Mouse (Mus musculus) olfactory bulb, adult 2 months (tissue): ENCODE data around the gene Rbms1. TPM values are rescaled to one million over a fixed set of nuclear protein-coding genes. Genes with fewer than 3 reads are reported as not detected.

Experiments used
- H3K27ac ChIP-seq: fragments of 200-500 bp; 2 replicates; pipeline ENCODE4 v1.5.1; 2012; ENCODE audit warnings: low read depth, low read length; ENCODE audit not compliant: insufficient read depth
- H3K4me1 ChIP-seq: fragments of 200-500 bp; 2 replicates; pipeline ENCODE4 v1.6.1; 2012; ENCODE audit warnings: low read length; ENCODE audit not compliant: control insufficient read depth, insufficient read depth
- H3K4me3 ChIP-seq: fragments of 200-500 bp; 2 replicates; pipeline ENCODE4 v1.5.1; 2012; ENCODE audit warnings: mild to moderate bottlenecking, low read depth, low read length, moderate library complexity; ENCODE audit not compliant: insufficient read depth
- CTCF ChIP-seq: fragments of 200-500 bp; IDR thresholded peaks from 2 replicates; pipeline ENCODE4 v1.5.1; 2012; ENCODE audit warnings: low read depth, mild to moderate bottlenecking, low read length, moderate library complexity; ENCODE audit not compliant: insufficient read depth
- POLR2A ChIP-seq: fragments of 200-500 bp; IDR thresholded peaks from 2 replicates; pipeline ENCODE4 v1.6.1; 2012; ENCODE audit warnings: mild to moderate bottlenecking, low read depth, low read length, moderate library complexity; ENCODE audit not compliant: insufficient read depth
- WGBS: fragments of 180-500 bp; shearing (Covaris S2); methylation state at CpG from one replicate; pipeline ENCODE4 v1.1.7; 2018; 5-methylcytosine and 5-hydroxymethylcytosine counted together
- polyA plus RNA-seq: library from polyadenylated mRNA; stranded (reverse); fragments of >200 nt; gene quantifications from 2 replicates; pipeline ENCODE4 v1.2.4, GENCODE M21; 2012; ENCODE audit warnings: low replicate concordance; ENCODE audit not compliant: missing spikeins, insufficient read depth, insufficient read length

Rbms1 gene
- polyA plus RNA-seq, 1 experiment, result not detected

GRCm38 (mm10) chr2:60882202-60883042 is 80.6 kb downstream of the Rbms1 start:
- TF ChIP-seq CTCF (no peak), POLR2A (no peak)
- peaks cover 4% of the 10 kb centered on the region for H3K4me1 ChIP-seq
- no peak overlapping the region for H3K4me3 ChIP-seq
- 66% methylated on average over 5 of the region's 5 CpGs for WGBS
- H3K27ac ChIP-seq, result no peak overlapping the region

GRCm38 (mm10) chr2:60881571-60882041 is 81.4 kb downstream of the Rbms1 start:
- TF ChIP-seq POLR2A (no peak), CTCF (no peak)
- Histone ChIP-seq H3K4me1 (peaks cover 4% of the 10 kb centered on the region), H3K4me3 (peak overlapping the region; percentile 87), H3K27ac (no peak overlapping the region)
- WGBS, result 9% methylated on average over 27 of the region's 27 CpGs

- peaks cover 4% of the 10 kb centered on the region for H3K4me1 ChIP-seq
- no peak for TF ChIP-seq POLR2A
- TF ChIP-seq CTCF, result no peak
- 3% methylated on average over 103 of the region's 104 CpGs for WGBS
- peak overlapping the region; percentile 36; the same call in 1 of the 2 replicates for H3K27ac ChIP-seq
- H3K4me3 ChIP-seq, result peak overlapping the region; percentile 87
Measured at GRCm38 (mm10) chr2:60880789-60881570, 82.0 kb downstream of the Rbms1 start.

GRCm38 (mm10) chr2:60879966-60880788 is 82.8 kb downstream of the Rbms1 start:
- Histone ChIP-seq H3K4me3 (peak overlapping the region; percentile 87), H3K27ac (no peak overlapping the region), H3K4me1 (peaks cover 4% of the 10 kb centered on the region)
- 27% methylated on average over 14 of the region's 14 CpGs for WGBS
- TF ChIP-seq POLR2A, result no peak
- TF ChIP-seq CTCF, result no peak

GRCm38 (mm10) chr2:60879141-60879818 is 83.7 kb downstream of the Rbms1 start:
- H3K4me1 ChIP-seq, result peaks cover 4% of the 10 kb centered on the region
- TF ChIP-seq CTCF, result no peak
- TF ChIP-seq POLR2A, result no peak
- WGBS, result 76% methylated on average over 5 of the region's 5 CpGs
- H3K27ac ChIP-seq, result no peak overlapping the region
- H3K4me3 ChIP-seq, result no peak overlapping the region

- Histone ChIP-seq H3K27ac (no peak overlapping the region), H3K4me3 (no peak overlapping the region), H3K4me1 (peaks cover 4% of the 10 kb centered on the region; the same call in 1 of the 2 replicates)
- WGBS, result 85% methylated on average over 14 of the region's 14 CpGs
- TF ChIP-seq POLR2A (no peak), CTCF (no peak)
Measured at GRCm38 (mm10) chr2:60877543-60878386, 85.2 kb downstream of the Rbms1 start.

GRCm38 (mm10) chr2:60876891-60877290 is 86.1 kb downstream of the Rbms1 start:
- TF ChIP-seq POLR2A (no peak), CTCF (no peak)
- 84% methylated on average over 2 of the region's 2 CpGs for WGBS
- no peak overlapping the region for H3K27ac ChIP-seq
- peaks cover 4% of the 10 kb centered on the region; the same call in 1 of the 2 replicates for H3K4me1 ChIP-seq
- no peak overlapping the region for H3K4me3 ChIP-seq

- 82% methylated on average over 7 of the region's 7 CpGs for WGBS
- H3K4me1 ChIP-seq, result no peaks in the 10 kb centered on the region
Measured at GRCm38 (mm10) chr2:60872095-60872811, 90.7 kb downstream of the Rbms1 start.

More at GRCm38 (mm10) chr2:60872095-60872811, 90.7 kb downstream of the Rbms1 start:
- TF ChIP-seq POLR2A (no peak), CTCF (no peak)
- Histone ChIP-seq H3K4me3 (no peak overlapping the region), H3K27ac (no peak overlapping the region)
